Mouse (Mus musculus): ENCODE data around the gene Ifi206. TPM values are rescaled to one million over a fixed set of nuclear protein-coding genes. Genes with fewer than 3 reads are reported as not detected.

Ifi206 gene
- polyA plus RNA-seq, 2 experiments from 2014 or later = 79.8 to 100 TPM

GRCm38 (mm10) chr1:173418936-173419621 is 71.8 kb downstream of the Ifi206 start:
- ATAC-seq = peak; percentile 53

DNA sequence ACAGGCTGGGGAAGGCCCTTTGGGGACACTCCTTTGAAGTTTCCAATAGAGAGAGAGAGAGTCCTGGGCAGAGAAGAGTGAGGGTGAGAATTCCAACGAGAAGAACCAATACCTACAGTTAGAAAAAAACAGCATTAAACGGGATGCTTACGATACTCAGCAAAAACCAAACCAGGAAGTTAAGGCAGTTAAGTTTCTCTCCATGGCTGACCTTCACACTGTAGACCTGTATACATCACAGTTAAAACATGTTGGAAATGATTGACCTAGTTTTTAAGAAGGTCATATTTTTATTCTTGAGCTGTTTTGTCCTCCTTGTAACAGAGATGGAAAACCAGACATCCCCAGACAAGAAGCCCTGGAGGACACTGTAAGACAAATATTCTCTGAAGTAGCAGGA is 72.3 kb downstream of the Ifi206 start:
- no peak for ATAC-seq

Other genes starting within 250 kb of the Ifi206 start
- not detected for gene Olfr418, start 225.0 kb downstream of the Ifi206 start, polyA plus RNA-seq (2017; shearing (Covaris generic))
- gene Mptx2, start 213.3 kb downstream of the Ifi206 start, polyA plus RNA-seq (2017; shearing (Covaris generic)) = not detected
- not detected for gene Ackr1, start 157.3 kb downstream of the Ifi206 start, polyA plus RNA-seq (2017; shearing (Covaris generic))
- 10 to 100 TPM; 44.7 to 78.2 TPM for gene Aim2, start 140.2 kb downstream of the Ifi206 start, polyA plus RNA-seq (2017; shearing (Covaris generic))
- not detected for gene Cadm3, start 123.3 kb downstream of the Ifi206 start, polyA plus RNA-seq (2017; shearing (Covaris generic))
- 10 to 100 TPM; 35.1 to 36.6 TPM for gene Ifi214, start 44.9 kb upstream of the Ifi206 start, polyA plus RNA-seq (2017; shearing (Covaris generic))
- gene Ifi213, start 108.2 kb upstream of the Ifi206 start, polyA plus RNA-seq (2017; shearing (Covaris generic)) = 100 to 1,000 TPM in 1 of 2 experiments, 10 to 100 TPM in 1; 96.5 to 102 TPM
- gene Ifi209, start 139.9 kb upstream of the Ifi206 start, polyA plus RNA-seq (2017; shearing (Covaris generic)) = 100 to 1,000 TPM; 194 to 235 TPM
- gene Ifi208, start 182.6 kb upstream of the Ifi206 start, polyA plus RNA-seq (2017; shearing (Covaris generic)) = 10 to 100 TPM; 74.3 to 81.2 TPM